Mouse (Mus musculus) liver, embryonic 14.5 days (tissue): ENCODE data around the gene Ntrk3.

Experiments
- CTCF ChIP-seq: IDR thresholded peaks from 2 replicates; pipeline ENCODE4 v1.5.1; 2016; ENCODE audit warnings: antibody characterized with exemption, low read depth, control low read depth
- EP300 ChIP-seq: IDR thresholded peaks from 2 replicates; pipeline ENCODE4 v1.6.1; 2016; ENCODE audit warnings: antibody characterized with exemption, low read depth

DNA sequence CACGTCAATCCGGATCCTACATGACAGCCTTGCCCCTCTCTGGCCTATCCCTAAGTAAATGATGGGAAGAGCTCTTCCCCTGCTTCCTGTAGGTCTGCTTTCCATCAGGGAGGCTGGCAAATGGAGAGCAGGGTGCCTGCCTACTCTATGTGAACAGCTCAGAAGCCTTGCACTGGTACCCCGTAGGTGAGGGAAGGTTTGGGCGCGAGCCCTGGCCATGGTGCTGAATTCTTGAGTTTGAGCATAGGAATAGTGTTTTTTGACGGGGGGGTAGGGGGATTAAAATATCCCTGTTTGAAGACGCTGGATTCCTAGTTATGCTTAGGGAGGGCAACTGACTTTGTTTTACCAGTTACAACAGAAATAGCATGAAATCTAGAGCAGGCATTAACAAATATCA lies 240.0 kb downstream of the Ntrk3 start:
- TF ChIP-seq EP300 (no peak), CTCF (no peak)
